Mouse (Mus musculus): ENCODE data around the gene Loxl3.

Loxl3 gene

GRCm38 (mm10) chr6:83017190-83017589 lies 16.8 kb upstream of the Loxl3 start:
- no peak for DNase-seq (ENCODE audit: low read depth, low spot score)

- DNase-seq (ENCODE audit: low read depth, low spot score), result no peak
Observed at GRCm38 (mm10) chr6:83019044-83019443, 14.9 kb upstream of the Loxl3 start.

- DNase-seq (ENCODE audit: low read depth, low spot score), result no peak
Observed at GRCm38 (mm10) chr6:83020121-83020520, 13.9 kb upstream of the Loxl3 start.

- DNase-seq (ENCODE audit: low read depth, low spot score), result no peak
Observed at GRCm38 (mm10) chr6:83020836-83021593, 13.0 kb upstream of the Loxl3 start.

GRCm38 (mm10) chr6:83023008-83023407 lies 11.0 kb upstream of the Loxl3 start:
- DNase-seq (ENCODE audit: low read depth, low spot score), result no peak

- DNase-seq (ENCODE audit: low read depth, low spot score), result no peak
Observed at GRCm38 (mm10) chr6:83023786-83024185, 10.2 kb upstream of the Loxl3 start.

GRCm38 (mm10) chr6:83024421-83024820 lies 9.6 kb upstream of the Loxl3 start:
- no peak for DNase-seq (ENCODE audit: low read depth, low spot score)

GRCm38 (mm10) chr6:83025221-83025620 lies 8.8 kb upstream of the Loxl3 start:
- no peak for DNase-seq (ENCODE audit: low read depth, low spot score)

- no peak for DNase-seq (ENCODE audit: low read depth, low spot score)
Observed at GRCm38 (mm10) chr6:83027293-83027692, 6.7 kb upstream of the Loxl3 start.

- no peak for DNase-seq (ENCODE audit: low read depth, low spot score)
Observed at GRCm38 (mm10) chr6:83027706-83028105, 6.3 kb upstream of the Loxl3 start.

- no peak for DNase-seq (ENCODE audit: low read depth, low spot score)
Observed at GRCm38 (mm10) chr6:83029777-83030176, 4.2 kb upstream of the Loxl3 start.

- no peak for DNase-seq (ENCODE audit: low read depth, low spot score)
Observed at GRCm38 (mm10) chr6:83031111-83031510, 2.9 kb upstream of the Loxl3 start.

- DNase-seq (ENCODE audit: low read depth, low spot score), result no peak
Observed at GRCm38 (mm10) chr6:83031921-83032590, 1.9 kb upstream of the Loxl3 start.

- DNase-seq (ENCODE audit: low read depth, low spot score), result no peak
Observed at GRCm38 (mm10) chr6:83032769-83033191, 1.2 kb upstream of the Loxl3 start.

GRCm38 (mm10) chr6:83034463-83035055 lies 586 bp downstream of the Loxl3 start:
- no peak for DNase-seq (ENCODE audit: low read depth, low spot score)

- no peak for DNase-seq (ENCODE audit: low read depth, low spot score)
Observed at GRCm38 (mm10) chr6:83037188-83037587, 3.2 kb downstream of the Loxl3 start.

GRCm38 (mm10) chr6:83038496-83039012 lies 4.6 kb downstream of the Loxl3 start:
- DNase-seq (ENCODE audit: low read depth, low spot score), result peak; percentile 79

GRCm38 (mm10) chr6:83040601-83041000 lies 6.6 kb downstream of the Loxl3 start:
- DNase-seq (ENCODE audit: low read depth, low spot score), result no peak

GRCm38 (mm10) chr6:83043561-83043960 lies 9.6 kb downstream of the Loxl3 start:
- no peak for DNase-seq (ENCODE audit: low read depth, low spot score)

- no peak for DNase-seq (ENCODE audit: low read depth, low spot score)
Observed at GRCm38 (mm10) chr6:83043993-83044392, 10.0 kb downstream of the Loxl3 start.

- DNase-seq (ENCODE audit: low read depth, low spot score), result no peak
Observed at GRCm38 (mm10) chr6:83044742-83045141, 10.8 kb downstream of the Loxl3 start.

GRCm38 (mm10) chr6:83049367-83049766 lies 15.4 kb downstream of the Loxl3 start:
- DNase-seq (ENCODE audit: low read depth, low spot score), result no peak

Measured in WW6 (cell line).